Mouse (Mus musculus) liver, embryonic 16.5 days (tissue): Measurements from ENCODE around the gene Zfp281. TPM values are rescaled to one million over a fixed set of nuclear protein-coding genes. Genes with fewer than 3 reads are reported as not detected.
A peak's percentile ranks its signal among the peaks of the same experiment; 100 is the strongest.

Source experiments
- ATAC-seq: fragments of 200-750 bp; cut with Nextera tagmentation; 2 replicates; pipeline ENCODE4 v1.8.0; 2017; ENCODE audit warnings: low read depth, mild to moderate bottlenecking, moderate number of reproducible peaks, moderate library complexity
- H3K27ac ChIP-seq: fragments of 300-500 bp; sonication (generic); 2 replicates; pipeline ENCODE4 v1.5.1; 2014; ENCODE audit warnings: mild to moderate bottlenecking, low read length
- H3K27me3 ChIP-seq: fragments of 300-500 bp; sonication (generic); 2 replicates; pipeline ENCODE4 v1.6.1; 2014; ENCODE audit warnings: low read depth, low read length, mixed read lengths; ENCODE audit not compliant: control insufficient read depth, insufficient read depth
- H3K36me3 ChIP-seq: fragments of 300-500 bp; sonication (generic); 2 replicates; pipeline ENCODE4 v1.6.1; 2014; ENCODE audit warnings: mild to moderate bottlenecking; ENCODE audit not compliant: control insufficient read depth, insufficient read depth
- H3K4me1 ChIP-seq: fragments of 300-500 bp; sonication (generic); 2 replicates; pipeline ENCODE4 v1.6.1; 2014; ENCODE audit warnings: low read depth, low read length, mixed read lengths; ENCODE audit not compliant: control insufficient read depth
- H3K4me2 ChIP-seq: fragments of 300-500 bp; sonication (generic); 2 replicates; pipeline ENCODE4 v1.6.1; 2014; ENCODE audit warnings: low read depth, low read length, mixed read lengths
- H3K4me3 ChIP-seq: fragments of 300-500 bp; sonication (generic); 2 replicates; pipeline ENCODE4 v1.5.1; 2014; ENCODE audit warnings: low read depth, mild to moderate bottlenecking, low read length
- H3K9ac ChIP-seq: fragments of 300-500 bp; sonication (generic); 2 replicates; pipeline ENCODE4 v1.6.1; 2014; ENCODE audit warnings: low read depth, low read length
- H3K9me3 ChIP-seq: fragments of 300-500 bp; sonication (generic); replicated peaks from 2 replicates; pipeline ENCODE4 v1.6.1; 2016; ENCODE audit warnings: low read length; ENCODE audit not compliant: control insufficient read depth
- WGBS: fragments of 180-500 bp; shearing (Covaris S2); extraction: QIAGEN DNeasy Blood & Tissue Kit; methylation state at CpG from one replicate; pipeline ENCODE4 v1.1.7; 2014; ENCODE audit not compliant: insufficient replicate concordance; 5-methylcytosine and 5-hydroxymethylcytosine counted together
- polyA plus RNA-seq: library from polyadenylated mRNA; unstranded; fragments of >200 nt; fragmentation: Nextera tagmentation; extraction: Ambion mirVana; gene quantifications from 2 replicates; pipeline ENCODE4 v1.2.1, GENCODE M21; 2015

The Zfp281 gene
- polyA plus RNA-seq, 1 experiment from 2014 or later = 6.4 TPM

GRCm38 (mm10) chr1:136659337-136659736, 34.6 kb downstream of the Zfp281 start:
- no peaks in the 10 kb centered on the region for H3K9me3 ChIP-seq
- 75% methylated on average over 9 of the region's 9 CpGs for WGBS
- H3K27ac ChIP-seq = no peak overlapping the region
- peaks cover 2% of the 10 kb centered on the region; the same call in 1 of the 2 replicates for H3K4me1 ChIP-seq
- H3K9ac ChIP-seq = no peak overlapping the region
- H3K4me2 ChIP-seq = no peak overlapping the region
- H3K27me3 ChIP-seq = no peaks in the 10 kb centered on the region
- no peaks in the 10 kb centered on the region for H3K36me3 ChIP-seq
- no peak for ATAC-seq
- no peak overlapping the region for H3K4me3 ChIP-seq

- H3K9ac ChIP-seq = no peak overlapping the region
- H3K4me1 ChIP-seq = peaks cover 2% of the 10 kb centered on the region; the same call in 1 of the 2 replicates
- H3K27ac ChIP-seq = no peak overlapping the region
- ATAC-seq = no peak
- H3K27me3 ChIP-seq = no peaks in the 10 kb centered on the region
- no peak overlapping the region for H3K4me2 ChIP-seq
- H3K9me3 ChIP-seq = no peaks in the 10 kb centered on the region
- 55% methylated on average over 9 of the region's 9 CpGs for WGBS
- no peaks in the 10 kb centered on the region for H3K36me3 ChIP-seq
- no peak overlapping the region for H3K4me3 ChIP-seq
Observed at GRCm38 (mm10) chr1:136659917-136660316, 35.2 kb downstream of the Zfp281 start.

GRCm38 (mm10) chr1:136661511-136661910, 36.8 kb downstream of the Zfp281 start:
- WGBS = 55% methylated on average over 9 of the region's 9 CpGs
- 0 out of 2 replicates have a peak overlapping the region, but pooled peaks have one; percentile 10 for H3K4me2 ChIP-seq
- no peak for ATAC-seq

GRCm38 (mm10) chr1:136661939-136662563, 37.4 kb downstream of the Zfp281 start:
- 41% methylated on average over 10 of the region's 10 CpGs for WGBS
- Histone ChIP-seq H3K4me3 (no peak overlapping the region), H3K4me2 (peak overlapping the region; percentile 37), H3K9ac (no peak overlapping the region), H3K9me3 (no peaks in the 10 kb centered on the region), H3K4me1 (peaks cover 2% of the 10 kb centered on the region; the same call in 1 of the 2 replicates), H3K27ac (peak overlapping the region; percentile 59), H3K27me3 (no peaks in the 10 kb centered on the region), H3K36me3 (no peaks in the 10 kb centered on the region)
- ATAC-seq = peak; percentile 74

More at GRCm38 (mm10) chr1:136661511-136661910, 36.8 kb downstream of the Zfp281 start:
- Histone ChIP-seq H3K36me3 (no peaks in the 10 kb centered on the region), H3K9ac (no peak overlapping the region), H3K27ac (peak overlapping the region; percentile 59), H3K4me3 (no peak overlapping the region), H3K9me3 (no peaks in the 10 kb centered on the region), H3K4me1 (peaks cover 2% of the 10 kb centered on the region; the same call in 1 of the 2 replicates), H3K27me3 (no peaks in the 10 kb centered on the region)

- Histone ChIP-seq H3K27ac (peak overlapping the region; percentile 77), H3K36me3 (no peaks in the 10 kb centered on the region), H3K9ac (no peak overlapping the region), H3K4me3 (no peak overlapping the region), H3K4me1 (no peaks in the 10 kb centered on the region; the same call in 1 of the 2 replicates), H3K4me2 (no peak overlapping the region), H3K27me3 (no peaks in the 10 kb centered on the region), H3K9me3 (no peaks in the 10 kb centered on the region)
- ATAC-seq = peak; percentile 70
- WGBS = 46% methylated on average over 6 of the region's 6 CpGs
Observed at GRCm38 (mm10) chr1:136664921-136665582, 40.4 kb downstream of the Zfp281 start.

GRCm38 (mm10) chr1:136666513-136666912, 41.8 kb downstream of the Zfp281 start:
- Histone ChIP-seq H3K27me3 (no peaks in the 10 kb centered on the region), H3K27ac (no peak overlapping the region; the same call in 1 of the 2 replicates), H3K9ac (no peak overlapping the region), H3K4me2 (no peak overlapping the region), H3K4me3 (no peak overlapping the region), H3K4me1 (no peaks in the 10 kb centered on the region; the same call in 1 of the 2 replicates), H3K9me3 (no peaks in the 10 kb centered on the region), H3K36me3 (no peaks in the 10 kb centered on the region)
- 58% methylated on average over 2 of the region's 2 CpGs for WGBS
- no peak for ATAC-seq

- Histone ChIP-seq H3K4me2 (no peak overlapping the region; the same call in 1 of the 2 replicates), H3K36me3 (no peaks in the 10 kb centered on the region), H3K4me3 (no peak overlapping the region), H3K4me1 (no peaks in the 10 kb centered on the region; the same call in 1 of the 2 replicates), H3K27me3 (no peaks in the 10 kb centered on the region), H3K9ac (no peak overlapping the region), H3K9me3 (no peaks in the 10 kb centered on the region), H3K27ac (no peak overlapping the region; the same call in 1 of the 2 replicates)
- 57% methylated on average over 7 of the region's 7 CpGs for WGBS
- ATAC-seq = no peak
Observed at GRCm38 (mm10) chr1:136669926-136670325, 45.2 kb downstream of the Zfp281 start.

GRCm38 (mm10) chr1:136670421-136670820, 45.7 kb downstream of the Zfp281 start:
- Histone ChIP-seq H3K4me1 (no peaks in the 10 kb centered on the region; the same call in 1 of the 2 replicates), H3K4me2 (no peak overlapping the region), H3K9ac (no peak overlapping the region), H3K36me3 (no peaks in the 10 kb centered on the region), H3K27ac (peak overlapping the region; percentile 26; the same call in 1 of the 2 replicates), H3K4me3 (no peak overlapping the region), H3K27me3 (no peaks in the 10 kb centered on the region), H3K9me3 (no peaks in the 10 kb centered on the region)
- 58% methylated on average over 16 of the region's 16 CpGs for WGBS
- ATAC-seq = no peak
